Mouse (Mus musculus): ENCODE results near the gene Treml4.

The Treml4 gene

DNA sequence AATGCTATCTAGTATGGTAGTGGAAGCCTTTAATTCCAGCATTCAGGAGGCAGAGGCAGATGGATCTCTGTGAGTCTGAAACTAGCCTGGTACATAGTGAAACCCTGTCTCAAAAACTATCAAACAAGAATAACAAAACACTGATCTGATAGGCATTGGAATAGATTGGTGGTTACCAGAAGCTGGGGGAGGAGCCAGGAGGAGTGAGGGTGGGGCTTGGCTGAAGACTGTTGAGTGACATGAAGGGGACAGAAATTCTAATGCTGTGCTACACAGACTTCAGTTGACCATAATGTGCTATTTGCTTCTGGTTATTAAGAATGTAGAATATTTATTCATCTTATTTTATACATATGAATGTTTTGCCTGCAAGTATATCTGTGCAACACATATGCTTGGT, 4.2 kb downstream of the Treml4 start:
- CTCF ChIA-PET: interaction anchor here in 1 of 4 experiments (0.6 kb wide), 1 partner anchor 167 kb away, joined by 3 read pairs; no protein-coding TSS in a partner anchor
- POLR2A ChIA-PET: no interaction called here

DNA sequence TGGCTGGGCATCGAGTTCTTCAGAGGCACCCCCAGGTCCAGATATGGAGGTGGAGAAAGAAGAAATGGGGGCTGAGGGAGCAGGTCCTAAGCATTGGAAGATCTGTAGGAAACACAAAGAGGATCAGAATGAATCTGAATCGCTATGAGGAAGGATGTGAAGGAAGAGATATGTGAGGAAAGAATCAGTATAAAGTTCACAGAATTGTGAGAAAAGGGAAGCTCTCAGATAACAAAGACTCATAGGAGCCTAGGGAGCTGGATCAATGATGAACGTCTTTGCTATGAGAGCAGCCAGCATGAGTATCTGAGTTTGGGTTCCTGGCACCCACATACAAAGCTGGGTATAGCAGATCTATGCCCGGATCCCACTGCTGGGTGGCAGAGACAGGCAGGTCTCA, 5.7 kb downstream of the Treml4 start:
- CTCF ChIA-PET: interaction anchor here in 1 of 4 experiments (0.7 kb wide), 1 partner anchor 17 kb away, joined by 3 read pairs; no protein-coding TSS in a partner anchor
- POLR2A ChIA-PET: interaction anchor here in 2 of 4 experiments (0.6 to 1.2 kb wide), 2 partner anchors 12 to 750 kb away, joined by 3 read pairs; no protein-coding TSS in a partner anchor

DNA sequence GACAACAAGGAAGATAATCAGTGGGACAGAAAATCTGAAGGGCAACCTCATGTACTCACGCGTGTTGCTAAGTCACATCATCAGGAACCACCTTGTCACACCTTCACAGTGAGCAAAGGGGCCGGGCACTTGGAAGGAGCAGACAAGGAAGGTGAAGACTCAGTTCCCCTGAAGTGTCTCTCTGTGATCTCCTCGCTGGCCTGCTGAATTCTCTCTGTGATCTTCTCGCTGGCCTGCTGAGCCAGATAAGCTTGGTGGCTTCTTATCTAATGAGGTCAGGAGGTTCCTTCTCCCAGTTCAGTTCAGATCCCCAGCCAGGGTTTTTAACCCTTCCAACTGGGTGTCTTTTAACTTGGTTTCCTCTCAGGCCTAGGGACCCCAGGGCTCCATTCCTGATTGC, 8.1 kb downstream of the Treml4 start:
- ChIA-PET POLR2A (interaction anchor here in 2 of 4 experiments (0.8 to 1.5 kb wide), 7 partner anchors 10 to 152 kb away, joined by 3 to 5 read pairs (median 3); no protein-coding TSS in a partner anchor), CTCF (interaction anchor here in 2 of 4 experiments (0.7 to 1.2 kb wide), 3 partner anchors 22 to 171 kb away, joined by 3 read pairs; no protein-coding TSS in a partner anchor)

DNA sequence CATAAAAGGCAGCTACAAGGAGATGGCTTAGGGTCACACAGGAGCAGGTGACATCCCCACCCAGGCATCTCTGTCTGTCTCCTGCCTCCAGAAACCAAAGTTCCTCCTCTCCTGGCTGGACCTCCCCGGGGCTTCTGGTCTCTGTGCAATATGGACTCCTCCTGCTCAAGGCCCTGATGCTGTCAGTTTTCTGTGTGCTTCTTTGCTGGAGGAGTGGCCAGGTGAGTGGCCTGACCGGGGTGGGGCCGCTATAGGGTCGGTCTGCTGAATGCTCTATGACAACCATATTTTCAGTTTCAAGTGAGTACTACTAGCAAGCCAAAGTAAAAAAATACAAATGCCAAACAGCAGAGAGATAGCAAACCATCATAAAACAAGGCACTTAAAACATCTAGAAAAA, 8.5 kb downstream of the Treml4 start:
- ChIA-PET CTCF (interaction anchor here in 2 of 4 experiments (0.6 to 3.6 kb wide), 8 partner anchors 15 to 400 kb away, joined by 3 to 15 read pairs (median 4); no protein-coding TSS in a partner anchor), POLR2A (interaction anchor here in 2 of 4 experiments (0.8 to 1.5 kb wide), 7 partner anchors 10 to 153 kb away, joined by 3 to 5 read pairs (median 3); no protein-coding TSS in a partner anchor)

DNA sequence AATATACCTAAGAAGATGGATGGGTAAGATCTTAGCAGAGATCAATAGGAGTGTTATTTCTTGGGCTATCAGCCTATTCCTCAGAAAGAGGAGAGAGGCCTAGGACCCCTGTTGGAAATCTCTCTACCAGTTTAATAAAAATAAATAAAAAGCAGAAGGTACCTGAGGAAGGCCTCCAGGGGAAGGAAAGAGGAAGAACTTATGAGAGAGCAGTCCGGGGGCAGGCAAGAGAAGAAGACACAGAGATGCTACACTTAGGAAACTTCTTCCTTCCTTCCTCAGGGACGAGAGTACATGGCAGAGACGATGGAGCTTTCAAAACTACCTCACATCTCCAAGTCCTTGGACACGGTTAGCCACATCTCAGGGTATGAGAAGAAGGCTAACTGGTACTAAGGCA, 10.0 kb downstream of the Treml4 start:
- POLR2A ChIA-PET: interaction anchor here in 3 of 4 experiments (0.5 to 2.4 kb wide), 15 partner anchors 8 to 726 kb away, joined by 3 to 15 read pairs (median 4); partner anchors contain the start of genes Apobec2 (in 1 of the 3), Nfya (in 1 of the 3) and Oard1 (in 1 of the 3)
- CTCF ChIA-PET: interaction anchor here (0.5 to 3.6 kb wide), 19 partner anchors 8 to 264 kb away, joined by 3 to 17 read pairs (median 3); no protein-coding TSS in a partner anchor

DNA sequence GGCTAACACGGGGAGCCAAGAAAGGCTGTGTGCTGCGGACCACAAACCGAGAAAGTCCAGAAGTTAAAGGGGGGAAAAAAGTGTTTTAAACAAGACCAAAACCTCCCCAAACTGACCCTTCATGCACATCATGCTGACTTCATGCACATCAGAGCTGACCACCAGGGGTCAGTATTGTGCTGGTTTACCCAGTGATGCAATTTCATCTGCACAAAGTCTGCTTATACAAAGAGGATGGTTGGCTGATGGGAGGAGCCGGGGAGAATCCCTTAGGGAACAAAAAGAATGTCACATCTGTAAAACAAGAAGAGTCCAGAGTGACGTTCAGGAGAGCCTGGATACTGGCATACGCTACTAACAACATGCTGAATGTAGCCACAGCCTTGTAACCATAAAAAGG, 10.8 kb downstream of the Treml4 start:
- CTCF ChIA-PET: interaction anchor here in 3 of 4 experiments (0.9 to 3.6 kb wide), 19 partner anchors 8 to 263 kb away, joined by 3 to 17 read pairs (median 3); no protein-coding TSS in a partner anchor
- POLR2A ChIA-PET: interaction anchor here in 3 of 4 experiments (0.5 to 3.6 kb wide), 37 partner anchors 8 to 725 kb away, joined by 3 to 25 read pairs (median 4); partner anchors contain the start of genes Apobec2 (in 1 of the 3), Nfya (in 1 of the 3), Oard1 (in 1 of the 3) and Tspo2 (in 1 of the 3)

DNA sequence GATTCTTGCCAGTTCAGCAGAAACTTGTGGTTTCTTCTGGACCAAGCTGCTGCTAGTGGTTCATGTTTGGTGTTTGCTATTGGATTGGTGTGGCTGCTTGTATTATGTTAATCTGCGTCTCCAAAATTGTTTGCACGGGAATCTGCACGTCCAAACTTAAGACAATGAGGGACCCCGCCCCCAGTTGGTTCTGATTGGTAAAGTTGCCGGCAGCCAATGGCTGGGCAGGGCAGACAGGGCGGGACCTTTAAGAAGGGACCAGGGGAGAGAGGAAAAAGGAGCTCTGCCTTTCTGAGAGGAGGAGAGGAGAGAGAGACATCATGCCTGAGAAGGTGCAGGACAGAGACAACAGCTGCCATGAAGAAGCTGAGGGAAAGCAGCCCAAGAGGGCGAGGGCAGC, 11.6 kb downstream of the Treml4 start:
- POLR2A ChIA-PET: interaction anchor here in 3 of 4 experiments (0.5 to 3.6 kb wide), 33 partner anchors 8 to 1208 kb away, joined by 3 to 25 read pairs (median 3); partner anchors contain the start of genes Nfya (in 1 of the 3) and Oard1 (in 1 of the 3)
- CTCF ChIA-PET: interaction anchor here in 3 of 4 experiments (0.7 to 3.6 kb wide), 10 partner anchors 11 to 175 kb away, joined by 3 to 17 read pairs (median 3); no protein-coding TSS in a partner anchor

DNA sequence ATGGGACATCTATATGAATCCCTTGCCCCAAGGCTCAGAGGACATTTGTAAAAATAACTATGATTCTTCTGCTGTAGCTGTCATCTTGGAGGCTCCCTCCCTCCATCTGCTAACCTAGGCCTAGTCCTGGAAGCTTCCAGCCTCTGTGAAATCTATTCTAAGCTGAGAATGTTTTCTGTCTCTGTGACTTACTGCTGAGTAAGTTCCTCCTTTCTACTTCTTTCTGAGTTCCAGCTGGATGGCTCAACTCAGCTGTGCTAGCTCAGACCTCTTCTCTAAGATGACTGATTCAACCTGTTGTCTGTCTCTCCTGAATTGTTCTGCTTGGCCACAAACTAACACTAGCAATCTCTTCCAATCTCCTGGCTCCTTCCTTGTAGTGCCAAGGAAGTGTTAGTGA, 14.3 kb downstream of the Treml4 start:
- ChIA-PET POLR2A (interaction anchor here in 2 of 4 experiments (1.2 to 1.6 kb wide), 4 partner anchors 9 to 148 kb away, joined by 3 to 4 read pairs (median 3); no protein-coding TSS in a partner anchor), CTCF (interaction anchor here in 1 of 4 experiments (1.3 kb wide), 1 partner anchor 8 kb away, joined by 5 read pairs; no protein-coding TSS in a partner anchor)

DNA sequence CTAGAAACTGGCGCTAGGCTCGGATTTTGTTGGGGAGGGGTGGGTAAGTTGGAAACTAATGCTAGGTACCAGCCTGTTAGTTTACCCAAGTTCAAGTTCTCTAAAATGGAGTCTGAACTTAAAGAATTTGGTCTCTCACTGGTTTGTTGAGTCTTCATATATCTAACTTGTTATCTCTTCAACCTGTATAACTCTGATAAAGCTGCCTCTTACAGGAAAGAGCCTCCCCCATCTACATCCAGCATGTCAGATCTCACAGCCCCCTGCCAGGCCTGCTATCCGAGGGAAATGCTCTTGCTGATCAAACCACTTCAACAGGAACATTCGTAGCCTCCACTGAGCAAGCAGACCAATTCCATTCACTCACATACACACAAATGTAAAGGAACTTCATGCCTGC, 14.9 kb downstream of the Treml4 start:
- CTCF ChIA-PET: no interaction called here
- POLR2A ChIA-PET: interaction anchor here in 2 of 4 experiments (1.2 to 1.5 kb wide), 3 partner anchors 8 to 44 kb away, joined by 3 to 4 read pairs (median 3); no protein-coding TSS in a partner anchor

DNA sequence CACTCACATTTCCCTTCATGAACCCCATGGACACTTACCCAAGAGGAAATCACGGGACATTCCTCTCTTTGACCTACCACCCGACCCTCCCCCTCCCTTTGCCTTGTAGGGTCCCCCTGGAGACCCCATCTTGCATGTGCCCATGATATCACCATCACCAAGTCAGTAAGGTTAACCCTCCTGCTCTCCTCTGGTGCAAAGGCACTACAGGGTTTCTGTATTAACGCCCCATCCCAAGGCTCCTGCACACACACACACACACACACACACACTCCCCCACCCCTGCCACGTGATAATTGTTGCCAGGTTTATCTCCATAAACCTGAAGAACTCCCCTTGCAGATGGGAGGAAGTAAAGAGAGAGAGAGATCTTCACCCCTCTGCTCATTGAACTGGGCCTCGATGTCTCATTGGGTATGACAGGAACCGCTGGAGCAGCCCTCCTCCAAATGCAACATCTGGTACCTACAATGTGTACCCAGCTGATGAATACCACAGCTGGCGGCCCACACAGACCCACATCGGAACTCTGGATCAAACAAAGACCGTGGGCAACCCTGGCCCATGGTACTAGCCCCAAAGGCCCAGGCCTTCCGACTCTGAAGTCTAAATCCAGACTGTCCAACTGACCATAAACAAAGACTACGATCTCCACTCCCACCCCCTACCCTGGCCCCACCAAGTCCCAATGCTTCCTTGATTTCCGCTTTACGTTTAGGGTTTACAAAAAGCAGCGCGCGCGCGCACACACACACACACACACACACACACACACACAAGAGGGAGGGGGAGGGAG, 17.0 kb downstream of the Treml4 start:
- CTCF ChIA-PET: interaction anchor here in 2 of 4 experiments (0.5 to 1.2 kb wide), 2 partner anchors 161 to 174 kb away, joined by 3 to 17 read pairs; no protein-coding TSS in a partner anchor
- POLR2A ChIA-PET: interaction anchor here in 2 of 4 experiments (0.7 to 1.2 kb wide), 2 partner anchors 42 to 180 kb away, joined by 3 to 5 read pairs; no protein-coding TSS in a partner anchor

DNA sequence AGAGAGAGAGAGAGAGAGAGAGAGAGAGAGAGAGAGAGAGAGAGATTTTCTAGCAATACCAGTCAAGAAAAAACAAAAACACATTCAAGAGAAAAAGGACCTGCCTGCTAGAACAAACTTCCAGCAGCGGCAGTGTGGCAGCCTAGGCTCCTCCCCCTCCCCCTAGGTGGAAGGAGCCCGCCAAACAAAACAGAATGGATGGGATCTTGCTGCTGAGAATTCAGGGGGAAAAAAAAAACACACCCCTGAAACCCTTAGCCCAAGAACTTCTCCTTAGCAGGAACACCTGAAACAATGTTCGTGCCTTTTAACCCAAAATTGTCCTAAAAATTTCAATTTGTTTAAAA, 17.6 kb downstream of the Treml4 start:
- POLR2A ChIA-PET: no interaction called here
- CTCF ChIA-PET: interaction anchor here in 1 of 4 experiments (1.2 kb wide), 1 partner anchor 162 kb away, joined by 3 read pairs; no protein-coding TSS in a partner anchor

DNA sequence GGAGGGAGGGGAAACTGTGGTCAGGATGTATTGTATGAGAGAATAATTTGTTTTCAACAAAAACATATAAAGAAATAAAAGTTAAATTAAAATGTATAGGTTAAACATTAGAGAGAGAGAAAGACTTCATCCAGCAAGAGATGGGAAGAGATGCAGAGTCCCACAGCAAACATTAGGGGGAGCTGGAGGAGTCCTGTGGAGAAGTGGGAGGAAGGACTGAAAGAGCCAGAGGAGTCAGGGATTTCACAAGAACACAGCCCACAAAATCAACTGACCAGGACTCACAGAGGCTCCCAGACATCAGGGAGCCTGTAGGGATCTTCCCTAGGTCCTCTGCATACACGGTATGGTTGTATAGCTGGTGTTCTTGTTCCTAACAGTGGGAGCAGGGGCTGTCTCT, 22.7 kb downstream of the Treml4 start:
- ChIA-PET CTCF (interaction anchor here in 3 of 4 experiments (0.6 to 2.2 kb wide), 22 partner anchors 9 to 1540 kb away, joined by 3 to 17 read pairs (median 4); no protein-coding TSS in a partner anchor), POLR2A (interaction anchor here in 2 of 4 experiments (0.7 to 2.8 kb wide), 8 partner anchors 8 to 262 kb away, joined by 3 to 25 read pairs (median 3); no protein-coding TSS in a partner anchor)

DNA sequence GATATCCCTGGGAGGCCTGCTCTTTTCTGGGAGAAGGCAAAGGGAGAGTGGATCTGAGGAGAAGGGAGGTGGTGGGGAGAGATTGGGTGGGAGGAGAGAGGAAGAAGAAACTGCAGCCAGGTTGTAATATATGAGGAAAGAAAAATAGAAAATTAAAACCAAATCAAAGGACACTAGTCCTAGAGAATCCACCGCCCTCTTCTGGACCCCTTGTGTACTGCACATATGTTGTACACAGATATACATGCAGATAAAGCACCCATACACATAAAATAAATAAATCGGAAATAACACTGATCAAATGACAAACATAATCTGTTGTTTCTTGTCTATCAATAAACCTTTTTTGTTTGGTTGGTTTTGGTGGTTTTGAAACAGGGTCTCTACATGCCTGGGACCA, 23.2 kb downstream of the Treml4 start:
- POLR2A ChIA-PET: interaction anchor here in 2 of 4 experiments (0.7 to 2.8 kb wide), 8 partner anchors 9 to 36 kb away, joined by 3 to 25 read pairs (median 3); no protein-coding TSS in a partner anchor
- CTCF ChIA-PET: interaction anchor here in 3 of 4 experiments (0.6 to 2.2 kb wide), 21 partner anchors 9 to 1539 kb away, joined by 3 to 17 read pairs (median 3); no protein-coding TSS in a partner anchor

DNA sequence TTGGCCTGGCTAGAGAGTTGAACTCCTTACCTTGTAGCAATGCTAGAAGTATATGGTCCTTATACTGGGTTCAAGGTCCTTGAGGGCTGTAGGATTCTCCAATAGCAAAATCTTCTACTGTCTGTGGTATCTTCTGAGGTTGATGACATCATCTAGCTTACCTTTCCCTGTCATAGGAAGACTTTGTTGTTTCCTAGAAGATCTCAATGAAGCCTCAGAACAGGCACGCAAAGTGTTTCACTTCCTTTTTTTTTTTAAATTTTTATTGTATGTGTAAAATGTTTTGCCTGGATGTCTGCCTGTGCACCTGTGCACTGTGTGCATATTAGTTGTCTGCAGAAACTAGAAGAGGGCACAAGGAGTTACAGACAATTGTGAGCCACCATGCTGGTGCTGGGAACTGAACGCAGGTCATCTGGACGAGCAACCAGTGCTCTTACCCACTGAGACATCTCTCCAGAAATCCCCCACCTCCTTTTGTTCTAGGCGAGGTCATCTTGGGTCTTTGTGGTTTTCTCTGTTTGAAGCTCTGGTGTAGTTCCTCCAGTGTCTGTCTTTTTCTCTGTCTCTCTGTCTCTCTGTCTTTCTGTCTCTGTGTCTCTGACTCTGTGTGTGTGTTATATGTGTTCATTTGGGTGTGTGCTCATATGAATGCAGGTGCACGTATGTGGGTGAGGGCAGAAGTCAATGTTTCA, 29.6 kb downstream of the Treml4 start:
- ChIA-PET CTCF (no interaction called here), POLR2A (interaction anchor here in 1 of 4 experiments (1.6 kb wide), 1 partner anchor 67 kb away, joined by 3 read pairs; no protein-coding TSS in a partner anchor)

DNA sequence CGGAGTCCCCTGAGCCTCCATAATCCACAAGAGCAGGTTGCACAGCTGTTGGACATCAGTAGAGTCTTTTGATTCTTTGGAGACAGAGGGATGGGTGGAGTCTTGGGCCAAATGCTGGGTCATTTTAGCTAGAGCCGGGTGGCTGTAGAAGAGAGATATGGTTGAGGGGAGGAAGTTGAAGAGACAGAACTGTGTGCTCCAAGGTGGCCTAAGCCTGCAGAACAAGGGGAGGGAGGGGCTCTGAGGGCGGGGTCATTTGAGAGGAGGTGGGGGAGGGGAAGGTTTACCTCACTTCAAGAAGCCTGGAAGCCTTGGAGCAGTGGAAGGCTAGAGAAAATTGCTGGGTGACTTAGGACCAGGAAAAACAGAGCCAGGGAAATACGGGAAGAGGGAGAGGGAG, 35.1 kb downstream of the Treml4 start, which contains the start of gene Treml2:
Treml2 (plus strand) TSS at position 296 of the 400 bp plus-strand sequence.
- ChIA-PET CTCF (interaction anchor here in 1 of 4 experiments (0.6 kb wide), 2 partner anchors 312 to 909 kb away, joined by 3 to 4 read pairs; no protein-coding TSS in a partner anchor), POLR2A (interaction anchor here in 2 of 4 experiments (0.6 to 0.7 kb wide), 2 partner anchors 38 to 345 kb away, joined by 3 to 13 read pairs; no protein-coding TSS in a partner anchor)

DNA sequence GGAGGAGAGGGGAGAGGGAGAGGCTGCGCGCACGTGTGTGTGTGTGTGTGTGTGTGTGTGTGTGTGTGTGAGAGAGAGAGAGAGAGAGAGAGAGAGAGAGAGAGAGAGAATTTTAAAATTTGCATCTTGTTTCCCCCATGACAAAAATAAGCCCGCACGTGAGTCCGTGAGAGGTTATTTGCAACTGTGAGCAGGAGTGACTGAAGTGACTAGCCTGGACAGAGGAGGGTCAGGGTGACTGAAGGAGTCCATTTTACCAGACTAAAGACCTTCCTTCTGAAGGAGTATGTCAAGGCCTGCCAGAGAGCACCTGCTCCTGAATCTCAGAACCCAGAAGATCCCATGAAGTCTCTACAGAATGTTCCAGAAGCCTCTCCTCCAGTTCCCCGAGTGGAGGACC, 35.7 kb downstream of the Treml4 start:
- ChIA-PET POLR2A (interaction anchor here in 2 of 4 experiments (1.1 to 1.5 kb wide), 5 partner anchors 13 to 24 kb away, joined by 3 read pairs; no protein-coding TSS in a partner anchor), CTCF (interaction anchor here in 1 of 4 experiments (0.5 kb wide), 1 partner anchor 442 kb away, joined by 3 read pairs; no protein-coding TSS in a partner anchor)

DNA sequence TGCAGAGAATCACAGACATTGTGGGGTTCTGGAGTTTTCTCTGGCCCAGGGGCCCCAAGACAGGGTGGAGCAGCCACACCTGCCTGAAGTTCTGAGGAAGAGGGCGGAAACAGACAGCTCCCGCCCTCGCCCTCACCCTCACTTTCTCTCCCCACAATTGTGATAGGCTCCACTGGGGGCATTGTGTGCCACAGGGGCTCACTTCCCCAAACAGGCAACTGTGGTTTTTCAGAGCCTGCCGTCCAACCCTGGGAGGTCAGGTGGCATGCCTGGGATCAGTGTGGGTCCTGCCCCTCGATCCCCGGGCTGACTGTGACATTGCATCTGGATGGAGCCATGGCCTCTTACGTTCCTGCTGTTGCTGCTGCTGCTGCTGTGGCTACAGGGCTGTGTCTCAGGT, 36.1 kb downstream of the Treml4 start:
- POLR2A ChIA-PET: interaction anchor here in 2 of 4 experiments (1.1 to 1.5 kb wide), 5 partner anchors 13 to 25 kb away, joined by 3 read pairs; no protein-coding TSS in a partner anchor
- CTCF ChIA-PET: no interaction called here
